Mouse (Mus musculus): Measurements from ENCODE around the gene Tcp11l2. TPM values are rescaled to one million over a fixed set of nuclear protein-coding genes. Genes with fewer than 3 reads are reported as not detected.
A peak's percentile ranks its signal among the peaks of the same experiment; 100 is the strongest.

The Tcp11l2 gene
- polyA plus RNA-seq, 1 experiment from 2014 or later, result 36.6 TPM

- Histone ChIP-seq H3K4me3 (replicated peaks; ENCODE audit: low read length) (no peak overlapping the region), H3K9me3 (ENCODE audit: control insufficient read depth, low read length) (no peaks in the 10 kb centered on the region), H3K9ac (replicated peaks; ENCODE audit: low read depth, low read length) (no peak overlapping the region), H3K27ac (ENCODE audit: low read length) (no peak overlapping the region), H3K4me1 (replicated peaks; ENCODE audit: control insufficient read depth, insufficient read depth, low read length) (no peaks in the 10 kb centered on the region), H3K36me3 (ENCODE audit: control insufficient read depth, insufficient read depth) (peaks cover 3% of the 10 kb centered on the region; the same call in 1 of the 2 replicates), H3K27me3 (replicated peaks; ENCODE audit: control insufficient read depth, insufficient read depth, low read length) (no peaks in the 10 kb centered on the region), H3K4me2 (ENCODE audit: low read length) (no peak overlapping the region)
- 62% methylated on average over 3 of the region's 3 CpGs for WGBS
- ATAC-seq, result no peak
These were observed 34.4 kb downstream of the Tcp11l2 start for GRCm38 (mm10) chr10:84610783-84611182.

GRCm38 (mm10) chr10:84611664-84612063, 35.2 kb downstream of the Tcp11l2 start:
- no peak for ATAC-seq
- H3K27ac ChIP-seq (ENCODE audit: low read length), result no peak overlapping the region

GRCm38 (mm10) chr10:84612281-84612680, 35.9 kb downstream of the Tcp11l2 start:
- Histone ChIP-seq H3K9me3 (ENCODE audit: control insufficient read depth, low read length) (no peaks in the 10 kb centered on the region), H3K4me3 (replicated peaks; ENCODE audit: low read length) (no peak overlapping the region), H3K9ac (replicated peaks; ENCODE audit: low read depth, low read length) (no peak overlapping the region), H3K4me1 (replicated peaks; ENCODE audit: control insufficient read depth, insufficient read depth, low read length) (no peaks in the 10 kb centered on the region), H3K4me2 (ENCODE audit: low read length) (no peak overlapping the region), H3K27me3 (replicated peaks; ENCODE audit: control insufficient read depth, insufficient read depth, low read length) (no peaks in the 10 kb centered on the region), H3K36me3 (ENCODE audit: control insufficient read depth, insufficient read depth) (no peaks in the 10 kb centered on the region), H3K27ac (ENCODE audit: low read length) (no peak overlapping the region)
- WGBS, result 72% methylated on average over 2 of the region's 2 CpGs
- no peak for ATAC-seq

More at GRCm38 (mm10) chr10:84611664-84612063, 35.2 kb downstream of the Tcp11l2 start:
- no peaks in the 10 kb centered on the region for H3K9me3 ChIP-seq (ENCODE audit: control insufficient read depth, low read length)
- H3K4me2 ChIP-seq (ENCODE audit: low read length), result no peak overlapping the region
- H3K9ac ChIP-seq (replicated peaks; ENCODE audit: low read depth, low read length), result no peak overlapping the region
- no peaks in the 10 kb centered on the region for H3K4me1 ChIP-seq (replicated peaks; ENCODE audit: control insufficient read depth, insufficient read depth, low read length)
- no peak overlapping the region for H3K4me3 ChIP-seq (replicated peaks; ENCODE audit: low read length)
- H3K27me3 ChIP-seq (replicated peaks; ENCODE audit: control insufficient read depth, insufficient read depth, low read length), result no peaks in the 10 kb centered on the region
- WGBS, result 51% methylated on average over 3 of the region's 3 CpGs
- no peaks in the 10 kb centered on the region for H3K36me3 ChIP-seq (ENCODE audit: control insufficient read depth, insufficient read depth)

- H3K9me3 ChIP-seq (ENCODE audit: control insufficient read depth, low read length), result no peaks in the 10 kb centered on the region
- 84% methylated on average over 8 of the region's 8 CpGs for WGBS
- H3K27me3 ChIP-seq (replicated peaks; ENCODE audit: control insufficient read depth, insufficient read depth, low read length), result no peaks in the 10 kb centered on the region
- ATAC-seq, result no peak
- H3K4me2 ChIP-seq (ENCODE audit: low read length), result no peak overlapping the region
- H3K27ac ChIP-seq (ENCODE audit: low read length), result no peak overlapping the region
- no peaks in the 10 kb centered on the region for H3K36me3 ChIP-seq (ENCODE audit: control insufficient read depth, insufficient read depth)
- no peak overlapping the region for H3K9ac ChIP-seq (replicated peaks; ENCODE audit: low read depth, low read length)
- no peaks in the 10 kb centered on the region for H3K4me1 ChIP-seq (replicated peaks; ENCODE audit: control insufficient read depth, insufficient read depth, low read length)
- no peak overlapping the region for H3K4me3 ChIP-seq (replicated peaks; ENCODE audit: low read length)
These were observed 36.9 kb downstream of the Tcp11l2 start for GRCm38 (mm10) chr10:84613366-84613765.

- Histone ChIP-seq H3K36me3 (ENCODE audit: control insufficient read depth, insufficient read depth) (no peaks in the 10 kb centered on the region), H3K4me1 (replicated peaks; ENCODE audit: control insufficient read depth, insufficient read depth, low read length) (no peaks in the 10 kb centered on the region), H3K4me3 (replicated peaks; ENCODE audit: low read length) (no peak overlapping the region), H3K27ac (ENCODE audit: low read length) (no peak overlapping the region), H3K9ac (replicated peaks; ENCODE audit: low read depth, low read length) (no peak overlapping the region), H3K9me3 (ENCODE audit: control insufficient read depth, low read length) (no peaks in the 10 kb centered on the region), H3K4me2 (ENCODE audit: low read length) (no peak overlapping the region), H3K27me3 (replicated peaks; ENCODE audit: control insufficient read depth, insufficient read depth, low read length) (no peaks in the 10 kb centered on the region)
- ATAC-seq, result no peak
- 83% methylated on average over 3 of the region's 3 CpGs for WGBS
These were observed 38.6 kb downstream of the Tcp11l2 start for GRCm38 (mm10) chr10:84615076-84615475.

- WGBS, result 9% methylated on average over 53 of the region's 53 CpGs
- peaks cover 12% of the 10 kb centered on the region for H3K4me1 ChIP-seq (replicated peaks; ENCODE audit: control insufficient read depth, insufficient read depth, low read length)
- H3K9ac ChIP-seq (replicated peaks; ENCODE audit: low read depth, low read length), result peak within 1 kb of the TSS; percentile 70
- H3K36me3 ChIP-seq (ENCODE audit: control insufficient read depth, insufficient read depth), result no peaks in the 10 kb centered on the region
- H3K27me3 ChIP-seq (replicated peaks; ENCODE audit: control insufficient read depth, insufficient read depth, low read length), result no peaks in the 10 kb centered on the region
- peak within 1 kb of the TSS; percentile 55 for H3K4me2 ChIP-seq (ENCODE audit: low read length)
- ATAC-seq, result peak; percentile 98
- H3K27ac ChIP-seq (ENCODE audit: low read length), result peak within 1 kb of the TSS; percentile 96
- no peaks in the 10 kb centered on the region for H3K9me3 ChIP-seq (ENCODE audit: control insufficient read depth, low read length)
- H3K4me3 ChIP-seq (replicated peaks; ENCODE audit: low read length), result peak within 1 kb of the TSS; percentile 69
These were observed 45.7 kb downstream of the Tcp11l2 start, which contains the start of gene Polr3b for GRCm38 (mm10) chr10:84621826-84622790. Gene Polr3b (plus strand): TSS chr10:84622292.

GRCm38 (mm10) chr10:84631182-84631581, 54.8 kb downstream of the Tcp11l2 start:
- Histone ChIP-seq H3K27ac (ENCODE audit: low read length) (no peak overlapping the region), H3K36me3 (ENCODE audit: control insufficient read depth, insufficient read depth) (no peaks in the 10 kb centered on the region), H3K9me3 (ENCODE audit: control insufficient read depth, low read length) (no peaks in the 10 kb centered on the region), H3K4me3 (replicated peaks; ENCODE audit: low read length) (no peak overlapping the region), H3K9ac (replicated peaks; ENCODE audit: low read depth, low read length) (no peak overlapping the region), H3K27me3 (replicated peaks; ENCODE audit: control insufficient read depth, insufficient read depth, low read length) (no peaks in the 10 kb centered on the region), H3K4me1 (replicated peaks; ENCODE audit: control insufficient read depth, insufficient read depth, low read length) (no peaks in the 10 kb centered on the region), H3K4me2 (ENCODE audit: low read length) (no peak overlapping the region)
- 67% methylated on average over 5 of the region's 5 CpGs for WGBS
- no peak for ATAC-seq

GRCm38 (mm10) chr10:84632005-84632404, 55.6 kb downstream of the Tcp11l2 start:
- 92% methylated on average over 4 of the region's 4 CpGs for WGBS
- no peaks in the 10 kb centered on the region for H3K36me3 ChIP-seq (ENCODE audit: control insufficient read depth, insufficient read depth)
- no peak overlapping the region for H3K9ac ChIP-seq (replicated peaks; ENCODE audit: low read depth, low read length)
- H3K4me1 ChIP-seq (replicated peaks; ENCODE audit: control insufficient read depth, insufficient read depth, low read length), result no peaks in the 10 kb centered on the region
- H3K4me2 ChIP-seq (ENCODE audit: low read length), result no peak overlapping the region
- H3K9me3 ChIP-seq (ENCODE audit: control insufficient read depth, low read length), result no peaks in the 10 kb centered on the region
- ATAC-seq, result no peak
- no peak overlapping the region for H3K4me3 ChIP-seq (replicated peaks; ENCODE audit: low read length)
- no peak overlapping the region for H3K27ac ChIP-seq (ENCODE audit: low read length)
- no peaks in the 10 kb centered on the region for H3K27me3 ChIP-seq (replicated peaks; ENCODE audit: control insufficient read depth, insufficient read depth, low read length)

- Histone ChIP-seq H3K27me3 (replicated peaks; ENCODE audit: control insufficient read depth, insufficient read depth, low read length) (no peaks in the 10 kb centered on the region), H3K9ac (replicated peaks; ENCODE audit: low read depth, low read length) (no peak overlapping the region), H3K36me3 (ENCODE audit: control insufficient read depth, insufficient read depth) (no peaks in the 10 kb centered on the region), H3K4me1 (replicated peaks; ENCODE audit: control insufficient read depth, insufficient read depth, low read length) (no peaks in the 10 kb centered on the region), H3K4me2 (ENCODE audit: low read length) (no peak overlapping the region), H3K9me3 (ENCODE audit: control insufficient read depth, low read length) (no peaks in the 10 kb centered on the region), H3K27ac (ENCODE audit: low read length) (no peak overlapping the region), H3K4me3 (replicated peaks; ENCODE audit: low read length) (no peak overlapping the region)
- no peak for ATAC-seq
- WGBS, result 98% methylated on average over 10 of the region's 10 CpGs
These were observed 60.2 kb downstream of the Tcp11l2 start for GRCm38 (mm10) chr10:84636656-84637055.

Data from forebrain, embryonic 16.5 days (tissue).